Mouse (Mus musculus) hindbrain, embryonic 11.5 days (tissue): ENCODE measurements around the gene Ndufaf2. TPM values are rescaled to one million over a fixed set of nuclear protein-coding genes. Genes with fewer than 3 reads are reported as not detected.

Experiments used
- ATAC-seq: fragments of 200-750 bp; cut with Nextera tagmentation; 2 replicates; pipeline ENCODE4 v1.8.0; 2017; ENCODE audit warnings: mild to moderate bottlenecking, moderate TSS enrichment, moderate library complexity; ENCODE audit not compliant: low FRiP score
- DNase-seq: peaks from one replicate; pipeline ENCODE4 v3.0.0-alpha.2; 2015; ENCODE audit warnings: low spot score
- H3K27ac ChIP-seq: fragments of 300-500 bp; sonication (generic); 2 replicates; pipeline ENCODE4 v1.5.1; 2014; ENCODE audit warnings: mild to moderate bottlenecking, low read depth, low read length
- H3K27me3 ChIP-seq: fragments of 300-500 bp; sonication (generic); 2 replicates; pipeline ENCODE4 v1.6.1; 2014; ENCODE audit warnings: mild to moderate bottlenecking, low read length, moderate library complexity, mixed read lengths; ENCODE audit not compliant: control insufficient read depth, insufficient read depth
- H3K36me3 ChIP-seq: fragments of 300-500 bp; sonication (generic); 2 replicates; pipeline ENCODE4 v1.6.1; 2014; ENCODE audit warnings: mild to moderate bottlenecking, low read length, moderate library complexity, mixed read lengths; ENCODE audit not compliant: control insufficient read depth, insufficient read depth
- H3K4me1 ChIP-seq: fragments of 300-500 bp; sonication (generic); replicated peaks from 2 replicates; pipeline ENCODE4 v1.6.1; 2014; ENCODE audit warnings: low read length, mixed read lengths; ENCODE audit not compliant: control insufficient read depth, insufficient read depth
- H3K4me2 ChIP-seq: fragments of 300-500 bp; sonication (generic); replicated peaks from 2 replicates; pipeline ENCODE4 v1.6.1; 2014; ENCODE audit warnings: mild to moderate bottlenecking, low read depth, low read length
- H3K4me3 ChIP-seq: fragments of 300-500 bp; sonication (generic); 2 replicates; pipeline ENCODE4 v1.5.1; 2014; ENCODE audit warnings: low read depth, low read length
- H3K9ac ChIP-seq: fragments of 300-500 bp; sonication (generic); 2 replicates; pipeline ENCODE4 v1.6.1; 2014; ENCODE audit warnings: low read depth, low read length
- H3K9me3 ChIP-seq: fragments of 300-500 bp; sonication (generic); 2 replicates; pipeline ENCODE4 v1.6.1; 2016; ENCODE audit warnings: low read length; ENCODE audit not compliant: control insufficient read depth
- WGBS: fragments of 180-500 bp; shearing (Covaris S2); extraction: QIAGEN DNeasy Blood & Tissue Kit; methylation state at CpG from one replicate; pipeline ENCODE4 v1.1.7; 2014; 5-methylcytosine and 5-hydroxymethylcytosine counted together
- polyA plus RNA-seq: library from polyadenylated mRNA; unstranded; fragments of >200 nt; fragmentation: Nextera tagmentation; extraction: Ambion mirVana; gene quantifications from 2 replicates; pipeline ENCODE4 v1.2.1, GENCODE M21; 2014

Ndufaf2 gene
- polyA plus RNA-seq, 1 experiment from 2014 or later: 84.7 TPM

DNA sequence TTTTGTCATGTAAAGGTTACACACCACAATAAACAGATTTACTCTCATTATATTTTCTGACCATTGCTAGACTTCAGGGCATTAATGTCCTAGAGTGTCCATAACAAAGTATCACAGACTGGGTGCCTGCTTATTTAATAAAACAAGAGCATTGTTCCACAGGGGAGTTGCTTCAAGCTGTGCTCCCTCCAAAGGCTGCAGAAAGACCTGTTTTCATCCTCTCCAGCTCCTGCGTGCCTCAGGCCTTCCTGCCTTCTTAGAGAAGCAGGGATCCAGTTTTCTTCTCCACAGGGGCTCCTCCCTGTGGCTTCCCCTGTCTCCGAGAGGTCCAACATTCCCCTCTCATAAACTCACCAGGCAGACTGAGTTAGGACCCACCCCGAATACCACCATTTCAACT is 202.2 kb downstream of the Ndufaf2 start:
- ATAC-seq (no peak), DNase-seq (no peak)
- Histone ChIP-seq H3K27ac (peak overlapping the region; percentile 59), H3K27me3 (no peaks in the 10 kb centered on the region), H3K4me1 (peaks cover 14% of the 10 kb centered on the region), H3K36me3 (no peaks in the 10 kb centered on the region), H3K9ac (no peak overlapping the region), H3K4me3 (no peak overlapping the region), H3K4me2 (no peak overlapping the region), H3K9me3 (no peaks in the 10 kb centered on the region)
- WGBS: 9% methylated on average over 3 of the region's 3 CpGs

- WGBS: 4% methylated on average over 15 of the region's 18 CpGs
- Histone ChIP-seq H3K27ac (peak overlapping the region; percentile 87), H3K9ac (no peak overlapping the region), H3K27me3 (no peaks in the 10 kb centered on the region), H3K36me3 (no peaks in the 10 kb centered on the region), H3K4me1 (peaks cover 14% of the 10 kb centered on the region), H3K4me3 (no peak overlapping the region), H3K9me3 (no peaks in the 10 kb centered on the region), H3K4me2 (no peak overlapping the region)
- peak; percentile 82 for DNase-seq
- ATAC-seq: peak; percentile 97
These were observed 202.9 kb downstream of the Ndufaf2 start for GRCm38 (mm10) chr13:107955327-107956110.

GRCm38 (mm10) chr13:107954445-107955261 is 203.8 kb downstream of the Ndufaf2 start:
- Histone ChIP-seq H3K4me2 (peak overlapping the region; percentile 2), H3K27me3 (no peaks in the 10 kb centered on the region), H3K4me3 (no peak overlapping the region), H3K4me1 (peaks cover 14% of the 10 kb centered on the region), H3K9me3 (no peaks in the 10 kb centered on the region), H3K27ac (peak overlapping the region; percentile 87), H3K36me3 (no peaks in the 10 kb centered on the region), H3K9ac (0 out of 2 replicates have a peak overlapping the region, but pooled peaks have one; percentile 35)
- ATAC-seq (peak; percentile 60; the same call in 1 of the 2 replicates), DNase-seq (peak; percentile 61)
- WGBS: 5% methylated on average over 16 of the region's 16 CpGs

DNA sequence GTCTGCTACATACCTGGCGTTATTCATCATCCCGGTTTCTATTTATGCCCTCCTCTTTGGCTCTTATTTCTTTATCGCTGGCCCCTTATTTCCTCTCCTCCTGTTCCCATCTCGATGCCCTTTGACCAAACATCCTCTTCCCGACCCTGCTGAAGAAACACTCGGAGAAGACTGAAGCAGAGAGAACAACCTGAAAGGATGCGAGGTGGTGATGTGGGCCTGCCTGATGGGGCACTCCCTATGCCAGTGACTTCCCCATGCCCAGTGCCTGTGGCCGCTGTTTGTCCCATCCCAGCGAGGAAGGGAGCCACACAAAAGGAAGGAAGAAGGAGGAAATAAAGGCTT is 204.4 kb downstream of the Ndufaf2 start:
- peaks cover 14% of the 10 kb centered on the region for H3K4me1 ChIP-seq
- DNase-seq (peak; percentile 44), ATAC-seq (no peak)
- peak overlapping the region; percentile 2 for H3K4me2 ChIP-seq
- H3K36me3 ChIP-seq: no peaks in the 10 kb centered on the region
- H3K4me3 ChIP-seq: no peak overlapping the region
- no peaks in the 10 kb centered on the region for H3K9me3 ChIP-seq
- H3K27me3 ChIP-seq: no peaks in the 10 kb centered on the region
- H3K9ac ChIP-seq: 0 out of 2 replicates have a peak overlapping the region, but pooled peaks have one; percentile 35
- peak overlapping the region; percentile 87 for H3K27ac ChIP-seq
- WGBS: 19% methylated on average over 9 of the region's 9 CpGs

Other genes with a start within 250 kb of the Ndufaf2 start
- gene Smim15, start 114.2 kb downstream of the Ndufaf2 start, polyA plus RNA-seq: 66.2 and 69.8 TPM in 2 replicates
- gene Ercc8, start 108 bp upstream of the Ndufaf2 start, polyA plus RNA-seq: 24.5 and 27.2 TPM in 2 replicates
- 1.0 and 1.3 TPM in 2 replicates for gene Elovl7, start 55.8 kb upstream of the Ndufaf2 start, polyA plus RNA-seq
- 14.0 and 17.0 TPM in 2 replicates for gene Depdc1b, start 157.7 kb upstream of the Ndufaf2 start, polyA plus RNA-seq